In the genomic region with DNA sequence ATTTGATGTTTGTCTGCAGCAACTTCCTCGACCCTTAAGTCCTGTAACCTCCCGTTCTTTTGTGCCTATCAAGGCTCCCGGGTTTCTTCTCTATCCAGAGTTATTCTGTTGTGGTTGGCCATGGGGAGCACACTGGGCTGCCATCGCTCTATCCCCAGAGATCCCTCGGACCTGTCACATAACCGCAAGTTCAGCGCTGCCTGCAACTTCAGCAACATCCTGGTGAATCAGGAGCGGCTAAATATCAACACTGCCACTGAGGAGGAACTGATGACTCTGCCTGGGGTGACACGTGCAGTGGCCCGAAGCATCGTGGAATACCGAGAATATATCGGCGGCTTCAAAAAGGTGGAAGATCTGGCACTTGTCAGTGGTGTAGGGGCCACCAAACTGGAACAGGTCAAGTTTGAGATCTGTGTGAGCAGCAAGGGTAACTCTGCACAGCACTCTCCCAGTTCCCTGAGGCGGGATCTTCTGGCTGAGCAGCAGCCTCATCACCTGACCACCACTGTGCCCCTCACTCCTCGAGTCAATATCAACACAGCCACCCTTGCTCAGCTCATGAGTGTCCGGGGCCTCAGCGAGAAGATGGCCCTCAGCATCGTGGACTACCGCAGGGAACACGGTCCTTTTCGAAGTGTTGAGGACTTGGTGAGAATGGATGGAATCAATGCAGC, we compare ENCODE assay signal across 8 mouse cellular contexts. TPM values are rescaled to one million over a fixed set of nuclear protein-coding genes. Genes with fewer than 3 reads are reported as not detected.
DNase-seq lines count a peak whose midpoint lies in the region; ATAC-seq and TF ChIP-seq lines count a peak whose summit lies in the region.

No protein-coding gene starts in this region.

- H3K9ac ChIP-seq in MEL (ENCODE audit: control insufficient read depth, low read depth, low read length, poor library complexity, severe bottlenecking): no peak overlapping the region
- peak overlapping the region; percentile 74; the same call in 1 of the 2 replicates for H3K9ac ChIP-seq in limb, embryonic 14.5 days (ENCODE audit: low read depth, low read length, severe bottlenecking)
- H3K9ac ChIP-seq in neural tube, embryonic 13.5 days: peak overlapping the region; percentile 75

- WGBS in limb, embryonic 14.5 days: 49% methylated on average over 22 of the region's 22 CpGs
- 44% methylated on average over 22 of the region's 22 CpGs for WGBS in neural tube, embryonic 13.5 days

- H3K79me2 ChIP-seq in MEL (ENCODE audit: control insufficient read depth, insufficient read depth, low read length, poor library complexity): no peaks in the 10 kb centered on the region

- H3K9me3 ChIP-seq in MEL (replicated peaks; ENCODE audit: insufficient read depth, low read length): no peaks in the 10 kb centered on the region
- H3K9me3 ChIP-seq in limb, embryonic 14.5 days (ENCODE audit: control insufficient read depth, low read length): no peaks in the 10 kb centered on the region
- H3K9me3 ChIP-seq in neural tube, embryonic 13.5 days: no peaks in the 10 kb centered on the region

- DNase-seq in embryo, embryonic 9.5 days (ENCODE audit: extremely low spot score): peak; percentile 28
- no peak for DNase-seq in embryo, embryonic 10.5 days (ENCODE audit: low spot score)
- DNase-seq in MEL (ENCODE audit: low read depth, low spot score): peak; percentile 19
- peak; percentile 38 to 52 for DNase-seq in heart, adult 9 months (ENCODE audit: low spot score in 2 of 2)
- no peak for DNase-seq in limb, embryonic 14.5 days (ENCODE audit: low spot score)
- no peak for DNase-seq in left cerebral cortex, postnatal 36 days (ENCODE audit: low spot score in 2 of 2)
- DNase-seq in cerebellum, postnatal 36 days: no peak

- no peak for ATAC-seq in limb, embryonic 14.5 days (ENCODE audit: low FRiP score, low read depth)
- no peak for ATAC-seq in neural tube, embryonic 13.5 days (ENCODE audit: low read depth)

- peaks cover 0 to 9% of the 10 kb centered on the region in 2 experiments; a peak in 3 of 4 replicates for H3K4me1 ChIP-seq in MEL (ENCODE audit: control insufficient read depth in 1 of 2, insufficient read depth in 2 of 2, low read length in 2 of 2)
- H3K4me1 ChIP-seq in limb, embryonic 14.5 days (ENCODE audit: control insufficient read depth, insufficient read depth, low read length): peaks cover 51% of the 10 kb centered on the region
- H3K4me1 ChIP-seq in neural tube, embryonic 13.5 days (replicated peaks): peaks cover 34% of the 10 kb centered on the region

- no peak for TF ChIP-seq EP300 in MEL (IDR thresholded peaks at IDR 0.05; ENCODE audit: low read depth in 1 of 2, low read length in 2 of 2)

- no peaks in the 10 kb centered on the region for H3K27me3 ChIP-seq in MEL (ENCODE audit: control insufficient read depth in 1 of 2, insufficient read depth in 2 of 2, low read length in 2 of 2)
- no peaks in the 10 kb centered on the region for H3K27me3 ChIP-seq in limb, embryonic 14.5 days (ENCODE audit: control insufficient read depth, insufficient read depth, low read length)
- H3K27me3 ChIP-seq in neural tube, embryonic 13.5 days: peaks cover 8% of the 10 kb centered on the region; the same call in 1 of the 2 replicates

- peak overlapping the region; percentile 80 for H3K4me2 ChIP-seq in limb, embryonic 14.5 days (replicated peaks; ENCODE audit: low read depth, low read length, severe bottlenecking)
- H3K4me2 ChIP-seq in neural tube, embryonic 13.5 days: peak overlapping the region; percentile 74

- TF ChIP-seq RAD21 in MEL (IDR thresholded peaks at IDR 0.05; ENCODE audit: low read depth, low read length): no peak

- H3K36me3 ChIP-seq in MEL (ENCODE audit: control insufficient read depth in 1 of 2, insufficient read depth in 2 of 2, low read length in 2 of 2): no peaks in the 10 kb centered on the region; a peak in 1 of 4 replicates
- H3K36me3 ChIP-seq in limb, embryonic 14.5 days (ENCODE audit: control insufficient read depth, insufficient read depth, low read length): no peaks in the 10 kb centered on the region
- no peaks in the 10 kb centered on the region for H3K36me3 ChIP-seq in neural tube, embryonic 13.5 days

- no peak overlapping the region for H3K27ac ChIP-seq in MEL (ENCODE audit: control insufficient read depth, low read depth, low read length)
- no peak overlapping the region for H3K27ac ChIP-seq in limb, embryonic 14.5 days (replicated peaks; ENCODE audit: low read depth, low read length)
- H3K27ac ChIP-seq in neural tube, embryonic 13.5 days (replicated peaks): no peak overlapping the region

- peak overlapping the region in 1 of 2 experiments; percentile 91; a peak in 1 of 4 replicates for H3K4me3 ChIP-seq in MEL (ENCODE audit: control insufficient read depth in 1 of 2, insufficient read depth in 1 of 2, low read depth in 2 of 2, low read length in 2 of 2)
- H3K4me3 ChIP-seq in limb, embryonic 14.5 days (replicated peaks; ENCODE audit: low read length): peak overlapping the region; percentile 73
- peak overlapping the region; percentile 70 for H3K4me3 ChIP-seq in neural tube, embryonic 13.5 days

- intact Hi-C loops in left cerebral cortex, postnatal 36 days (cut with DNase I): loop anchor here (5.0 to 10.0 kb wide), 5 partner anchors 75 to 328 kb away; partner anchors contain the start of gene Herpud2

- no peak for TF ChIP-seq CTCF in MEL (IDR thresholded peaks at IDR 0.05 in 2 of 3, conservative IDR thresholded peaks at IDR 0.05 in 1 of 3; ENCODE audit: control insufficient read depth in 1 of 3, insufficient read depth in 1 of 3, low read depth in 2 of 3, low read length in 3 of 3, poor library complexity in 1 of 3, severe bottlenecking in 1 of 3)

- no peak for TF ChIP-seq POLR2A in MEL (IDR thresholded peaks at IDR 0.05; ENCODE audit: control insufficient read depth in 1 of 2, insufficient read depth in 1 of 2, low read depth in 1 of 2, low read length in 2 of 2, poor library complexity in 1 of 2)
- TF ChIP-seq POLR2A in limb, embryonic 14.5 days (IDR thresholded peaks at IDR 0.05; ENCODE audit: borderline replicate concordance, extremely low read depth, insufficient read depth, insufficient read length): no peak

TF ChIP-seq in MEL, 35 proteins besides CTCF, POLR2A, EP300 and RAD21:
- no peak for TF ChIP-seq HCFC1 (IDR thresholded peaks at IDR 0.05; ENCODE audit: low read depth, low read length)
- TF ChIP-seq POLR2AphosphoS2 (IDR thresholded peaks at IDR 0.05; ENCODE audit: low read length): no peak
- no peak for TF ChIP-seq RCOR1 (IDR thresholded peaks at IDR 0.05; ENCODE audit: low read depth, low read length)
- TF ChIP-seq MAZ (IDR thresholded peaks at IDR 0.05; ENCODE audit: low read depth, low read length): no peak
- TF ChIP-seq NRF1 (IDR thresholded peaks at IDR 0.05; ENCODE audit: insufficient read depth, low read depth, low read length, poor library complexity, severe bottlenecking): no peak
- TF ChIP-seq ETS1 (IDR thresholded peaks at IDR 0.05; ENCODE audit: low read depth, low read length): no peak
TF ChIP-seq in MEL: peak in this region for 0.

RNA-seq across cellular contexts. Expression of gene Eepd1, which starts 1.1 kb away (rescaled TPM):
- 0.82 and 0.85 TPM in 2 replicates for total RNA-seq in MEL (2012; rRNA removed)
- 1 to 10 TPM in 1 of 2 experiments, not detected in 1; 1.6 TPM for polyA plus RNA-seq in MEL (2012; ENCODE audit: insufficient read depth in 1 of 2, insufficient read length in 2 of 2, low read depth in 1 of 2, low replicate concordance in 2 of 2, missing spikeins in 1 of 2)
- polyA plus RNA-seq in limb, embryonic 14.5 days (2012; rRNA removed): 10.6 and 11.3 TPM in 2 replicates
- 17.2 and 18.6 TPM in 2 replicates for polyA plus RNA-seq in limb, embryonic 14.5 days (2014; fragmentation: Nextera tagmentation; extraction: Ambion mirVana)
- 19.2 and 27.3 TPM in 2 replicates for polyA plus RNA-seq in neural tube, embryonic 13.5 days (2015; fragmentation: Nextera tagmentation; extraction: Ambion mirVana)
- total RNA-seq in left cerebral cortex, postnatal 36 days (2021): 10 to 100 TPM; 21.7 to 21.9 TPM

Comparison
In these comparisons a context has a peak if more than half of its experiments do, and no peak if none do; other contexts are left out.
1. DNase-seq: peak in embryo, embryonic 9.5 days (single experiment), MEL (single experiment) and heart, adult 9 months (2 of 2); none in embryo, embryonic 10.5 days (single experiment), limb, embryonic 14.5 days (single experiment), left cerebral cortex, postnatal 36 days (0 of 2) and cerebellum, postnatal 36 days (0 of 2).